Comparison of ENCODE assay signal across 18 mouse cellular contexts in the genomic region with DNA sequence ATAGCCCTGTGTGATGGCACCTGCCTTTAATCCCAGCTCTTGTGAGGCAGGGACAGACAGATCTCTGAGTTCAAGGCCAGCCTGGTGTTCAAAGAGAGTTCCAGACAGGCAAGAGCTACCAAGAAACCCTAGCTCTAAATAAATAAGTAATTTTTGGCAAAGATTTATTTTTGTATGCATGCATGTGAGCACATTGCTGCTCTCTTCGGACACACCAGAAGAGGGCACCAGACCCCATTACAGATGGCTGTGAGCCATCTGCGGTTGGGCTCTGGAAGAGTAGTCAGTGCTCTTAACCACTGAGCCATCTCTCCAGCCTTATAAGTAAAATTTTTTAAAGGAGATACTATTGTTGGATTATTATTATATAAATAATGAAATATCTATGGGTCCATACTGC. TPM values are rescaled to one million over a fixed set of nuclear protein-coding genes. Genes with fewer than 3 reads are reported as not detected.
DNase-seq lines count a peak whose midpoint lies in the region; ATAC-seq and TF ChIP-seq lines count a peak whose summit lies in the region.
"Had no signal": no experiment of that assay in that cellular context is flagged by ENCODE, and none has a peak within 500 bp of the region (broad histone marks: within the 10 kb centered on the region; RNA-seq: fewer than 3 reads in every experiment).

No protein-coding gene starts in this region.

- TF ChIP-seq RAD21 in CH12.LX (IDR thresholded peaks at IDR 0.05; ENCODE audit: low read depth, low read length), result peak; percentile 17

- dilution Hi-C loops in CH12.LX (cut with MboI; ENCODE audit: extremely low pct_ligation_motif_present, extremely low pct_unique_long_range_greater_than_20kb, low sequenced_read_pairs), result no loop called here

- H3K27me3 ChIP-seq in CH12.LX (replicated peaks), result no peaks in the 10 kb centered on the region
- H3K27me3 ChIP-seq: embryonic facial prominence, embryonic 13.5 days; forebrain, embryonic 15.5 days; midbrain, embryonic 15.5 days; neural tube, embryonic 13.5 days had no signal

- H3K27ac ChIP-seq in CH12.LX (ENCODE audit: insufficient read depth, low read depth), result no peak overlapping the region
- no peak overlapping the region for H3K27ac ChIP-seq in cortical plate, adult 2 months (ENCODE audit: insufficient read depth, low read length)
- H3K27ac ChIP-seq: embryonic facial prominence, embryonic 13.5 days; forebrain, embryonic 15.5 days; limb, embryonic 10.5 days; midbrain, embryonic 15.5 days; neural tube, embryonic 13.5 days had no signal

- TF ChIP-seq EP300 in CH12.LX (IDR thresholded peaks at IDR 0.05; ENCODE audit: low read length), result no peak

- in situ Hi-C loops in CH12.LX (cut with MboI; ENCODE audit: low pct_ligation_motif_present, low pct_unique_long_range_greater_than_20kb, low sequenced_read_pairs), result no loop called here

- no peak overlapping the region for H3K9ac ChIP-seq in CH12.LX (ENCODE audit: insufficient read depth, low read depth)
- H3K9ac ChIP-seq: embryonic facial prominence, embryonic 13.5 days; forebrain, embryonic 15.5 days; midbrain, embryonic 15.5 days; neural tube, embryonic 13.5 days had no signal

- no peaks in the 10 kb centered on the region for H3K9me3 ChIP-seq in CH12.LX (replicated peaks; ENCODE audit: low read length)
- H3K9me3 ChIP-seq: embryonic facial prominence, embryonic 13.5 days; forebrain, embryonic 15.5 days; limb, embryonic 10.5 days; midbrain, embryonic 15.5 days; neural tube, embryonic 13.5 days had no signal

- no peak overlapping the region for H3K4me2 ChIP-seq in CH12.LX (ENCODE audit: insufficient read depth, low read depth, poor library complexity, severe bottlenecking)
- H3K4me2 ChIP-seq: embryonic facial prominence, embryonic 13.5 days; forebrain, embryonic 15.5 days; midbrain, embryonic 15.5 days; neural tube, embryonic 13.5 days had no signal

- peaks cover 2 to 45% of the 10 kb centered on the region in 2 experiments for H3K36me3 ChIP-seq in CH12.LX (replicated peaks in 1 of 2; ENCODE audit: control insufficient read depth in 1 of 2, insufficient read depth in 1 of 2, low read length in 1 of 2)

- peaks cover 0 to 7% of the 10 kb centered on the region in 2 experiments; a peak in 1 of 4 replicates for H3K4me1 ChIP-seq in CH12.LX (ENCODE audit: control insufficient read depth in 1 of 2, insufficient read depth in 2 of 2)
- no peaks in the 10 kb centered on the region for H3K4me1 ChIP-seq in cortical plate, adult 2 months (ENCODE audit: control insufficient read depth, insufficient read depth, low read length)
- H3K4me1 ChIP-seq: embryonic facial prominence, embryonic 13.5 days; forebrain, embryonic 15.5 days; limb, embryonic 10.5 days; midbrain, embryonic 15.5 days; neural tube, embryonic 13.5 days had no signal

- H3K4me3 ChIP-seq in CH12.LX (replicated peaks in 1 of 3; ENCODE audit: low read depth in 2 of 3, low read length in 2 of 3, poor library complexity in 1 of 3), result no peak overlapping the region
- H3K4me3 ChIP-seq in cortical plate, adult 2 months (ENCODE audit: insufficient read depth, low read length), result no peak overlapping the region
- H3K4me3 ChIP-seq: embryonic facial prominence, embryonic 13.5 days; forebrain, embryonic 15.5 days; limb, embryonic 10.5 days; midbrain, embryonic 15.5 days; neural tube, embryonic 13.5 days had no signal

- DNase-seq in adrenal gland, postnatal 10 days, result peak; percentile 43
- DNase-seq in adrenal gland, adult 18-20 months (ENCODE audit: low spot score in 2 of 2), result no peak
- peak; percentile 36 for DNase-seq in kidney, postnatal 10 days
- DNase-seq in kidney, adult 8-10 months, result no peak
- no peak for DNase-seq in CH12.LX (ENCODE audit: extremely low read depth)
- no peak for DNase-seq in layer of hippocampus, adult 9-10 months (ENCODE audit: low spot score)
- DNase-seq: B cell, adult 2 months; cerebellum, adult 9-11 months; right cerebral cortex, adult 18-20 months had no signal

- TF ChIP-seq CTCF in CH12.LX (conservative IDR thresholded peaks at IDR 0.05 in 1 of 2, IDR thresholded peaks at IDR 0.05 in 1 of 2; ENCODE audit: low read depth in 2 of 2, low read length in 2 of 2), result peak in 1 of 2 experiments; percentile 50; a peak in 2 of 4 replicates
- TF ChIP-seq CTCF in cortical plate, adult 2 months (IDR thresholded peaks at IDR 0.05; ENCODE audit: extremely low read depth, insufficient read depth, low read length), result peak; percentile 20; the same call in 1 of the 2 replicates

- no peaks in the 10 kb centered on the region for H3K79me2 ChIP-seq in CH12.LX (replicated peaks; ENCODE audit: control insufficient read depth, extremely low read depth, insufficient read depth, poor library complexity, severe bottlenecking)

- no peak for TF ChIP-seq POLR2A in CH12.LX (IDR thresholded peaks at IDR 0.05; ENCODE audit: low read depth, low read length)
- no peak for TF ChIP-seq POLR2A in cortical plate, adult 2 months (IDR thresholded peaks at IDR 0.05; ENCODE audit: extremely low read depth, insufficient read depth, low read length)

- no peak for ATAC-seq in frontal cortex, adult (ENCODE audit: low TSS enrichment)
- ATAC-seq: forebrain, embryonic 15.5 days; midbrain, embryonic 15.5 days had no signal

TF ChIP-seq in CH12.LX, 34 proteins besides CTCF, POLR2A, EP300 and RAD21:
- peak; percentile 19 for TF ChIP-seq SMC3 (IDR thresholded peaks at IDR 0.05; ENCODE audit: low read depth, low read length)
- no peak for TF ChIP-seq KAT2A (IDR thresholded peaks at IDR 0.05; ENCODE audit: insufficient replicate concordance, low read length)
TF ChIP-seq in CH12.LX: peak in this region for 1.

RNA-seq across cellular contexts. Expression of gene Sptlc2, which starts 40.6 kb away (rescaled TPM):
- total RNA-seq in adrenal gland, postnatal 10 days (2021), result 100 to 1,000 TPM; 135 to 149 TPM
- total RNA-seq in adrenal gland, adult 18-20 months (2021), result 100 to 1,000 TPM; 124 to 260 TPM
- total RNA-seq in CH12.LX (2012; rRNA removed) (37.1 and 37.4 TPM in 2 replicates), CH12.LX (2014; rRNA removed) (49.2 and 56.5 TPM in 2 replicates)
- 68.6 and 72.2 TPM in 2 replicates for polyA plus RNA-seq in CH12.LX (2012; ENCODE audit: insufficient read length, low read depth)
- polyA plus RNA-seq in cortical plate, adult 2 months (2012; rRNA removed), result 22.4 and 25.0 TPM in 2 replicates

RNA-seq across cellular contexts. Expression of gene Ism2, which starts 48.0 kb away (rescaled TPM):
- under 1 TPM; 0.18 to 0.55 TPM for total RNA-seq in adrenal gland, postnatal 10 days (2021)
- under 1 TPM in 1 of 2 experiments, not detected in 1; 0.13 TPM for total RNA-seq in adrenal gland, adult 18-20 months (2021)
- total RNA-seq in CH12.LX (2012; rRNA removed), result 0.08 TPM in 2 replicates
- total RNA-seq in CH12.LX (2014; rRNA removed), result not detected in 2 replicates
- polyA plus RNA-seq in CH12.LX (2012; ENCODE audit: insufficient read length, low read depth), result 0.16 TPM in 1 of 2 replicates, not detected in the other
- polyA plus RNA-seq in cortical plate, adult 2 months (2012; rRNA removed), result 0.23 and 0.25 TPM in 2 replicates
- total RNA-seq: granulocyte monocyte progenitor cell, adult 5-6 weeks; heart, postnatal 25 days had no signal

Comparison
In these comparisons a context has a peak if more than half of its experiments do, and no peak if none do; other contexts are left out.
1. DNase-seq: peak in adrenal gland, postnatal 10 days (single experiment) and kidney, postnatal 10 days (single experiment); none in adrenal gland, adult 18-20 months (0 of 2), kidney, adult 8-10 months (0 of 2), CH12.LX (single experiment) and layer of hippocampus, adult 9-10 months (single experiment).